Mouse (Mus musculus) midbrain, postnatal 0 days (tissue): Measurements from ENCODE around the gene Chd4. TPM values are rescaled to one million over a fixed set of nuclear protein-coding genes. Genes with fewer than 3 reads are reported as not detected.
A peak's percentile ranks its signal among the peaks of the same experiment; 100 is the strongest.

Experiments used
- ATAC-seq: fragments of 200-750 bp; cut with Nextera tagmentation; 2 replicates; pipeline ENCODE4 v1.8.0; 2017; ENCODE audit warnings: moderate number of reproducible peaks, mild to moderate bottlenecking, moderate TSS enrichment, moderate library complexity; ENCODE audit not compliant: low FRiP score
- DNase-seq: peaks from one replicate; pipeline ENCODE4 v3.0.0-alpha.2; 2015; ENCODE audit warnings: low spot score
- H3K27ac ChIP-seq: fragments of 300-500 bp; sonication (generic); 2 replicates; pipeline ENCODE4 v1.5.1; 2014; ENCODE audit warnings: low read depth, mild to moderate bottlenecking, low read length, mixed read lengths
- H3K27me3 ChIP-seq: fragments of 300-500 bp; sonication (generic); 2 replicates; pipeline ENCODE4 v1.6.1; 2014; ENCODE audit warnings: low read length, control low read depth, mixed read lengths; ENCODE audit not compliant: insufficient read depth
- H3K36me3 ChIP-seq: fragments of 300-500 bp; sonication (generic); 2 replicates; pipeline ENCODE4 v1.6.1; 2014; ENCODE audit warnings: low read length, control low read depth, mixed read lengths; ENCODE audit not compliant: insufficient read depth
- H3K4me1 ChIP-seq: fragments of 300-500 bp; sonication (generic); 2 replicates; pipeline ENCODE4 v1.6.1; 2014; ENCODE audit warnings: mild to moderate bottlenecking, control low read depth, antibody characterized with exemption, low read length, mixed read lengths; ENCODE audit not compliant: insufficient read depth
- H3K4me2 ChIP-seq: fragments of 300-500 bp; sonication (generic); 2 replicates; pipeline ENCODE4 v1.6.1; 2014; ENCODE audit warnings: low read depth, mild to moderate bottlenecking, low read length, mixed read lengths; ENCODE audit not compliant: poor library complexity, severe bottlenecking
- H3K4me3 ChIP-seq: fragments of 300-500 bp; sonication (generic); 2 replicates; pipeline ENCODE4 v1.5.1; 2014; ENCODE audit warnings: low read depth, mild to moderate bottlenecking, low read length, moderate library complexity
- H3K9ac ChIP-seq: fragments of 300-500 bp; sonication (generic); replicated peaks from 2 replicates; pipeline ENCODE4 v1.6.1; 2014; ENCODE audit warnings: mild to moderate bottlenecking, low read length, moderate library complexity, mixed read lengths; ENCODE audit not compliant: poor library complexity, severe bottlenecking
- H3K9me3 ChIP-seq: fragments of 300-500 bp; sonication (generic); 2 replicates; pipeline ENCODE4 v1.6.1; 2016; ENCODE audit warnings: low read length, control low read depth
- CTCF ChIP-seq: IDR thresholded peaks from 2 replicates; pipeline ENCODE4 v1.5.1; 2016; ENCODE audit warnings: antibody characterized with exemption, mild to moderate bottlenecking
- WGBS: fragments of 180-500 bp; shearing (Covaris S2); extraction: QIAGEN DNeasy Blood & Tissue Kit; methylation state at CpG from one replicate; pipeline ENCODE4 v1.1.7; 2014; 5-methylcytosine and 5-hydroxymethylcytosine counted together
- polyA plus RNA-seq: library from polyadenylated mRNA; unstranded; fragments of >200 nt; fragmentation: Nextera tagmentation; extraction: Ambion mirVana; gene quantifications from 2 replicates; pipeline ENCODE4 v1.2.1, GENCODE M21; 2015
- total RNA-seq: library from RNA; depleted of rRNA; stranded (reverse); fragments of >200 nt; gene quantifications from 2 replicates; pipeline ENCODE4 v1.2.3, GENCODE M21; 2014

The Chd4 gene
- total and polyA plus RNA-seq, 2 experiments from 2014 or later = 89.1 to 117 TPM

DNA sequence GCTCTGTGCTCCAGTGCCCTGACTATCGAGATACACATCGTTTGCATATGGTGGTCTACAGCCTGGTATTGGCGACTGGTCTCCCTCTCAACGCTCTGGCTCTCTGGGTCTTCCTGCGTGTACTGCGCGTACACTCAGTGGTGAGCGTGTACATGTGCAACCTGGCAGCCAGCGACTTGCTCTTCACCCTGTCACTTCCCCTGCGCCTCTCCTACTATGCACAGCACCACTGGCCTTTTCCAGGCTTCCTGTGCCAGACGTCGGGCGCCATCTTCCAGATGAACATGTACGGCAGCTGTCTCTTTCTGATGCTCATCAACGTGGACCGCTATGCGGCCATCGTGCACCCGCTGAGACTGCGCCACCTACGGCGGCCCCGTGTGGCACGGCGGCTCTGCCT, 14.4 kb upstream of the Chd4 start:
- peak; percentile 68 for ATAC-seq
- WGBS = 20% methylated on average over 25 of the region's 25 CpGs

DNA sequence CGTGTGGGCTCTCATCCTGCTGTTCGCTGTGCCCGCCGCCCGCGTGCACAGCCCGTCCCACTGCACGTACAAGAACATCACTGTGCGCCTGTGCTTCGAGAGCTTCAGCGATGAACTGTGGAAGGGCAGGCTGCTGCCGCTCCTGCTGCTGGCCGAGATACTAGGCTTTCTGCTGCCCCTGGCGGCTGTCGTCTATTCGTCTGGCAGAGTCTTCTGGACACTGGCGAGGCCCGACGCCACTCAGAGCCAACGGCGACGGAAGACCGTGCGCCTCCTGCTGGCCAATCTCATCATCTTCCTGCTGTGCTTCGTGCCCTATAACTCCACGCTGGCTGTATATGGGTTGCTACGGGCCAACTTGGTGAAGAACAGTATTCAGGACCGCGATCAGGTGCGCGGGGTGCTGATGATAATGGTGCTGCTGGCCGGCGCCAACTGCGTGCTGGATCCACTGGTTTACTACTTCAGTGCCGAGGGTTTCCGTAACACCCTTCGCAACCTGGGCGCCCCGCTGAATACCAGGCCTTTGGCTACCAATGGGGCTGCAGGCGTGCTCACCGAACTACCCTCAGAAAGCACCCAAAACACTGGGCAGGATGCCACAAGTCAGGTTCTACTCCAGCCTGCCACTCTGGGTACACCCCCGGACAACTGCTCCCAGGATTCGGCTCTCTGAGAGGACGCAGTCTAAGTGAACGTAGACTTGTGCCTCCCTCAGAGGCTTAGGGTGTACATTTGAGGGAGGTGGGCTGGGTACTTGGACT, 13.8 kb upstream of the Chd4 start:
- peak; percentile 92 for TF ChIP-seq CTCF
- Histone ChIP-seq H3K4me3 (peak overlapping the region; percentile 38), H3K36me3 (no peaks in the 10 kb centered on the region), H3K27me3 (no peaks in the 10 kb centered on the region), H3K9me3 (no peaks in the 10 kb centered on the region), H3K9ac (peak overlapping the region; percentile 61), H3K4me1 (no peaks in the 10 kb centered on the region), H3K27ac (peak overlapping the region; percentile 85), H3K4me2 (peak overlapping the region; percentile 61)
- DNase-seq (peak; percentile 98), ATAC-seq (peak; percentile 92)
- 22% methylated on average over 45 of the region's 45 CpGs for WGBS

More for the DNA sequence above, 14.4 kb upstream of the Chd4 start:
- Histone ChIP-seq H3K9ac (peak overlapping the region; percentile 61), H3K27ac (peak overlapping the region; percentile 85), H3K4me2 (peak overlapping the region; percentile 61), H3K4me3 (peak overlapping the region; percentile 38), H3K27me3 (no peaks in the 10 kb centered on the region), H3K4me1 (no peaks in the 10 kb centered on the region), H3K9me3 (no peaks in the 10 kb centered on the region), H3K36me3 (no peaks in the 10 kb centered on the region)
- no peak for DNase-seq
- TF ChIP-seq CTCF = no peak

DNA sequence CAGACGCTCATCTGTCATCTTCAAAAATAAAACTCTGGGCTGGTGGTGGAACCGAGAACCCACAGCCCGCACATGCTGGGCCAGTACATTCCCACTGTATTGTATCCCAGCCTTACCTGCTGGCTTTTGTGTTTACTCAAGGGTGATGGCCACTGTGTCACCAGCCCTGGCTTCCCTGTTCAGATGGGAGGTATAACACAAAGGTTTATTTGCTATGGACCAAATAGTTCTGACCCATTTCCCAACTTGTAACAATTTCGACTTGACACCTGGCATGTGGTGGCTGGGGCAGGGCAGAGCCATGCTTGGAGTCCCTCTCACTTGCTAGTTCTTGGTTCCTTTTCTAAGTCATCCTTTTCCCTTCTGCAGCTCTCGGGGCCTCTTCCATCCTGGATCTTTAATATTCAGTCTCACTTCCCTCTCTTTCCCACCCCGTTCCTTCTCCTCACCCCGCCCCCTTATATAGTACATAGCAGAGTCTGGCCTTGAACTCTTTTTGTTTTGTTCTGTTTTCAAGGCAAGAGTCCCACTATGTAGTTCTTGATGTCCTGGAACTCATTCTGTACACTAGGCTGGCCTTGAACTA, 12.9 kb upstream of the Chd4 start:
- no peak for DNase-seq
- Histone ChIP-seq H3K27me3 (no peaks in the 10 kb centered on the region), H3K36me3 (no peaks in the 10 kb centered on the region), H3K4me2 (no peak overlapping the region), H3K27ac (no peak overlapping the region), H3K9me3 (no peaks in the 10 kb centered on the region), H3K9ac (no peak overlapping the region), H3K4me3 (no peak overlapping the region), H3K4me1 (no peaks in the 10 kb centered on the region)
- TF ChIP-seq CTCF = no peak
- no peak for ATAC-seq
- WGBS = 89% methylated on average over 7 of the region's 7 CpGs

DNA sequence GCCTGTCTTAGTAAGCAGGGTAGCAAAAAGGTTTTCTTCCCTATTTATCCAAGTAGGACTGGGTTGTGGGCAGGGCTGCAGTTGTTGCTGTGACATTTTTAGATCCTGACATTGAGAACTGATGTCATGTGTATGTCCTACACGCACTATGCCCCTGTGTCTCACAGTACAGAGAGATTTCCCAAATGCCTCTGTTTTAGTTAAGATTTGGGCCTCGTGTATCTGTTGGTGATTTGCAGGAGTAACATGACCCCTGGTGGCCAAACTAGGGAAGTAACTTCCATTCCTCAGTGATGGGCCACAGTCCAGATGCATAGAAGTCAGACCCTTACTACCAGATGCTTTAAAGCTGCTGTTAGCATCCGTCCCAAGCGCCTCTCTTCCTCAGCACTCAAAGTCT, 11.4 kb upstream of the Chd4 start:
- Histone ChIP-seq H3K27me3 (no peaks in the 10 kb centered on the region), H3K4me3 (no peak overlapping the region), H3K9ac (no peak overlapping the region; the same call in 1 of the 2 replicates), H3K4me1 (peaks cover 2% of the 10 kb centered on the region; the same call in 1 of the 2 replicates), H3K36me3 (no peaks in the 10 kb centered on the region), H3K27ac (0 out of 2 replicates have a peak overlapping the region, but pooled peaks have one; percentile 4), H3K4me2 (no peak overlapping the region), H3K9me3 (no peaks in the 10 kb centered on the region)
- ATAC-seq = no peak
- WGBS = 5% methylated on average over 4 of the region's 4 CpGs
- TF ChIP-seq CTCF = peak; percentile 95
- peak; percentile 86 for DNase-seq

DNA sequence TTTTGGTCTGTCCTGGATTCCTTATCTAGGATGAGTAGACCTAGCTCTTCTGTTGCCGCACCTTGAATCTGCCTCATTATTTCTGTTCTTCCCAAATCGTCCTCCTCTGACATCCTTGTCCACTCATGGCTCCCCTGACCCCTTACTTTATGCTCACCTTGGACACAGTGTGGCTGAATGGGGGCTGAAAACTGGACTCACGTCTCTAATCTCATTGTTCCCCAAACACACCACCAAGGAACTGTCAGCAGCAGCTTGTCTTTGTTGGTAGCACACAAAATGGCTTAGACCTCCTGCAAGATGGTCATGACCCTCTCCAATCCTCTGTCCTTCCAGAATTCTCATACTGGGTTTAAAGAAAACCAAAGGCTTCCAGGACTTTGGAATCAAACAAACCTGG, 7.8 kb upstream of the Chd4 start:
- Histone ChIP-seq H3K36me3 (no peaks in the 10 kb centered on the region), H3K4me2 (no peak overlapping the region), H3K4me1 (peaks cover 16% of the 10 kb centered on the region), H3K27ac (peak overlapping the region; percentile 89; the same call in 1 of the 2 replicates), H3K9ac (no peak overlapping the region), H3K27me3 (no peaks in the 10 kb centered on the region), H3K4me3 (no peak overlapping the region), H3K9me3 (no peaks in the 10 kb centered on the region)
- no peak for ATAC-seq
- no peak for TF ChIP-seq CTCF
- DNase-seq = no peak
- WGBS = 68% methylated on average over 3 of the region's 3 CpGs
